Mouse (Mus musculus) stomach, postnatal 0 days (tissue): ENCODE data around the gene Esm1. TPM values are rescaled to one million over a fixed set of nuclear protein-coding genes. Genes with fewer than 3 reads are reported as not detected.

Experiments used
- ATAC-seq: fragments of 200-750 bp; cut with Nextera tagmentation; 2 replicates; pipeline ENCODE4 v1.8.0; 2017; ENCODE audit not compliant: low FRiP score, low TSS enrichment
- DNase-seq: peaks from one replicate; pipeline ENCODE4 v3.0.0-alpha.2; 2016; ENCODE audit warnings: low spot score
- H3K27ac ChIP-seq: fragments of 300-500 bp; sonication (generic); replicated peaks from 2 replicates; pipeline ENCODE4 v1.5.1; 2014; ENCODE audit warnings: mild to moderate bottlenecking, control low read depth
- H3K27me3 ChIP-seq: fragments of 300-500 bp; sonication (generic); 2 replicates; pipeline ENCODE4 v1.6.1; 2014; ENCODE audit warnings: low read length; ENCODE audit not compliant: control insufficient read depth, insufficient read depth
- H3K36me3 ChIP-seq: fragments of 300-500 bp; sonication (generic); 2 replicates; pipeline ENCODE4 v1.6.1; 2014; ENCODE audit warnings: low read length, mixed read lengths; ENCODE audit not compliant: control insufficient read depth, insufficient read depth
- H3K4me1 ChIP-seq: fragments of 300-500 bp; sonication (generic); replicated peaks from 2 replicates; pipeline ENCODE4 v1.6.1; 2014; ENCODE audit warnings: antibody characterized with exemption; ENCODE audit not compliant: control insufficient read depth, insufficient read depth
- H3K4me2 ChIP-seq: fragments of 300-500 bp; sonication (generic); replicated peaks from 2 replicates; pipeline ENCODE4 v1.6.1; 2014; ENCODE audit warnings: low read depth, mild to moderate bottlenecking, control low read depth, moderate library complexity
- H3K4me3 ChIP-seq: fragments of 300-500 bp; sonication (generic); 2 replicates; pipeline ENCODE4 v1.5.1; 2014; ENCODE audit warnings: low read depth, low read length, control low read depth
- H3K9ac ChIP-seq: fragments of 300-500 bp; sonication (generic); 2 replicates; pipeline ENCODE4 v1.6.1; 2014; ENCODE audit warnings: mild to moderate bottlenecking, low read length, control low read depth, mixed read lengths
- H3K9me3 ChIP-seq: fragments of 300-500 bp; sonication (generic); 2 replicates; pipeline ENCODE4 v1.6.1; 2016; ENCODE audit warnings: low read length; ENCODE audit not compliant: control insufficient read depth
- CTCF ChIP-seq: IDR thresholded peaks from 2 replicates; pipeline ENCODE4 v1.5.1; 2016; ENCODE audit warnings: antibody characterized with exemption, low read depth, mild to moderate bottlenecking, moderate library complexity
- EP300 ChIP-seq: optimal IDR thresholded peaks from 2 replicates; pipeline ENCODE3; 2016; ENCODE audit warnings: antibody characterized with exemption
- WGBS: fragments of 180-500 bp; shearing (Covaris S2); extraction: QIAGEN DNeasy Blood & Tissue Kit; methylation state at CpG from one replicate; pipeline ENCODE4 v1.1.7; 2014; 5-methylcytosine and 5-hydroxymethylcytosine counted together
- polyA plus RNA-seq: library from polyadenylated mRNA; unstranded; fragments of >200 nt; fragmentation: Nextera tagmentation; extraction: Ambion mirVana; gene quantifications from 2 replicates; pipeline ENCODE4 v1.2.1, GENCODE M21; 2015

Esm1 gene
- polyA plus RNA-seq, 1 experiment from 2014 or later = 0.75 TPM

- DNase-seq (no peak), ATAC-seq (no peak)
- Histone ChIP-seq H3K4me3 (no peak overlapping the region), H3K9ac (no peak overlapping the region), H3K27ac (no peak overlapping the region), H3K27me3 (no peaks in the 10 kb centered on the region), H3K36me3 (no peaks in the 10 kb centered on the region), H3K9me3 (no peaks in the 10 kb centered on the region), H3K4me2 (no peak overlapping the region), H3K4me1 (no peaks in the 10 kb centered on the region)
- TF ChIP-seq CTCF = no peak
- TF ChIP-seq EP300 = no peak
- WGBS = 56% methylated on average over 4 of the region's 4 CpGs
Observed at GRCm38 (mm10) chr13:113202184-113202583, 7.3 kb upstream of the Esm1 start.

GRCm38 (mm10) chr13:113203146-113203545, 6.3 kb upstream of the Esm1 start:
- Histone ChIP-seq H3K4me3 (no peak overlapping the region), H3K9ac (no peak overlapping the region), H3K9me3 (no peaks in the 10 kb centered on the region), H3K36me3 (no peaks in the 10 kb centered on the region), H3K4me1 (no peaks in the 10 kb centered on the region), H3K27me3 (no peaks in the 10 kb centered on the region), H3K4me2 (no peak overlapping the region), H3K27ac (no peak overlapping the region)
- DNase-seq (no peak), ATAC-seq (no peak)
- WGBS = 44% methylated on average over 5 of the region's 5 CpGs
- no peak for TF ChIP-seq EP300
- TF ChIP-seq CTCF = no peak

- Histone ChIP-seq H3K4me1 (0 out of 2 replicates have a peak, but pooled peaks cover 2% of the 10 kb centered on the region), H3K4me2 (no peak overlapping the region), H3K36me3 (no peaks in the 10 kb centered on the region), H3K4me3 (no peak overlapping the region), H3K9me3 (no peaks in the 10 kb centered on the region), H3K27ac (no peak overlapping the region), H3K9ac (no peak overlapping the region), H3K27me3 (no peaks in the 10 kb centered on the region)
- 75% methylated on average over 5 of the region's 5 CpGs for WGBS
- DNase-seq (no peak), ATAC-seq (no peak)
- TF ChIP-seq EP300 = no peak
- TF ChIP-seq CTCF = no peak
Observed at GRCm38 (mm10) chr13:113205346-113205745, 4.1 kb upstream of the Esm1 start.

GRCm38 (mm10) chr13:113211345-113211744, 1.9 kb downstream of the Esm1 start:
- no peak overlapping the region for H3K9ac ChIP-seq
- DNase-seq (no peak), ATAC-seq (no peak)
- no peaks in the 10 kb centered on the region for H3K36me3 ChIP-seq
- 0 out of 2 replicates have a peak, but pooled peaks cover 2% of the 10 kb centered on the region for H3K4me1 ChIP-seq
- TF ChIP-seq EP300 = no peak
- no peak for TF ChIP-seq CTCF
- no peak overlapping the region for H3K4me2 ChIP-seq
- H3K4me3 ChIP-seq = no peak overlapping the region
- no peaks in the 10 kb centered on the region for H3K27me3 ChIP-seq
- 76% methylated on average over 15 of the region's 15 CpGs for WGBS
- H3K27ac ChIP-seq = no peak overlapping the region
- H3K9me3 ChIP-seq = no peaks in the 10 kb centered on the region

- H3K9me3 ChIP-seq = no peaks in the 10 kb centered on the region
- no peaks in the 10 kb centered on the region for H3K36me3 ChIP-seq
- H3K9ac ChIP-seq = no peak overlapping the region
- H3K27ac ChIP-seq = no peak overlapping the region
- H3K4me1 ChIP-seq = 0 out of 2 replicates have a peak, but pooled peaks cover 2% of the 10 kb centered on the region
- H3K4me3 ChIP-seq = no peak overlapping the region
- TF ChIP-seq CTCF (no peak), EP300 (no peak)
- 65% methylated on average over 3 of the region's 3 CpGs for WGBS
- DNase-seq (no peak), ATAC-seq (no peak)
- H3K27me3 ChIP-seq = no peaks in the 10 kb centered on the region
- no peak overlapping the region for H3K4me2 ChIP-seq
Observed at GRCm38 (mm10) chr13:113212401-113212800, 2.9 kb downstream of the Esm1 start.

GRCm38 (mm10) chr13:113213865-113214264, 4.4 kb downstream of the Esm1 start:
- Histone ChIP-seq H3K36me3 (no peaks in the 10 kb centered on the region), H3K4me3 (no peak overlapping the region), H3K9me3 (no peaks in the 10 kb centered on the region), H3K4me1 (0 out of 2 replicates have a peak, but pooled peaks cover 2% of the 10 kb centered on the region), H3K27me3 (no peaks in the 10 kb centered on the region; the same call in 1 of the 2 replicates), H3K4me2 (no peak overlapping the region), H3K27ac (no peak overlapping the region), H3K9ac (no peak overlapping the region)
- no peak for DNase-seq
- no peak for TF ChIP-seq CTCF
- no peak for TF ChIP-seq EP300
- ATAC-seq = no peak
- WGBS = 92% methylated on average over 3 of the region's 3 CpGs
